14 mouse cellular contexts compared by ENCODE assay signal in genomic region chr7:36449181-36449915, GRCm38 (mm10).
DNase-seq lines count a peak whose midpoint lies in the region.
"Had no signal": no experiment of that assay in that cellular context is flagged by ENCODE, and none has a peak within 500 bp of the region (broad histone marks: within the 10 kb centered on the region; RNA-seq: fewer than 3 reads in every experiment).

No protein-coding gene starts in this region.

- no peak overlapping the region for H3K4me3 ChIP-seq in heart, embryonic 10.5 days
- H3K4me3 ChIP-seq: heart, adult 2 months; hindbrain, embryonic 13.5 days; liver, embryonic 13.5 days had no signal

- H3K27me3 ChIP-seq in heart, embryonic 10.5 days (ENCODE audit: insufficient read depth, poor library complexity, severe bottlenecking), result no peaks in the 10 kb centered on the region
- H3K27me3 ChIP-seq: hindbrain, embryonic 13.5 days; liver, embryonic 13.5 days had no signal

- no peaks in the 10 kb centered on the region for H3K9me3 ChIP-seq in heart, embryonic 10.5 days
- H3K9me3 ChIP-seq: hindbrain, embryonic 13.5 days; liver, embryonic 13.5 days had no signal

- DNase-seq in adrenal gland, postnatal 14 days, result peak; percentile 14
- no peak for DNase-seq in adrenal gland, adult 18-20 months (ENCODE audit: low spot score in 2 of 2)
- peak; percentile 81 for DNase-seq in Muller cell, postnatal 12 days (ENCODE audit: inconsistent ontology term)
- DNase-seq in layer of hippocampus, adult 8-10 months (ENCODE audit: low spot score in 2 of 2), result peak; percentile 22 to 61
- peak; percentile 31 to 89 for DNase-seq in left cerebral cortex, postnatal 25 days (ENCODE audit: low spot score in 2 of 2)
- DNase-seq in urinary bladder, adult 18-20 months (ENCODE audit: low spot score in 2 of 2), result no peak
- DNase-seq in heart, embryonic 10.5 days (ENCODE audit: low spot score), result no peak
- no peak for DNase-seq in testis, postnatal 10 days (ENCODE audit: low spot score)
- DNase-seq: embryo, embryonic 11 days; heart, adult 2 months; kidney, postnatal 14 days; liver, embryonic 13.5 days had no signal

- no peaks in the 10 kb centered on the region for H3K36me3 ChIP-seq in heart, embryonic 10.5 days
- H3K36me3 ChIP-seq: hindbrain, embryonic 13.5 days; liver, embryonic 13.5 days had no signal

- no peaks in the 10 kb centered on the region for H3K4me1 ChIP-seq in heart, embryonic 10.5 days
- H3K4me1 ChIP-seq: liver, embryonic 13.5 days had no signal

- intact Hi-C loops in left cerebral cortex, postnatal 25 days (cut with DNase I), result no loop called here

- 68% methylated on average over 6 of the region's 6 CpGs for WGBS in heart, embryonic 10.5 days

- no peak overlapping the region for H3K27ac ChIP-seq in heart, embryonic 10.5 days
- H3K27ac ChIP-seq: heart, adult 2 months; hindbrain, embryonic 13.5 days; liver, embryonic 13.5 days; stomach, postnatal 0 days had no signal

Comparison
In these comparisons a context has a peak if more than half of its experiments do, and no peak if none do; other contexts are left out.
1. DNase-seq: peak in adrenal gland, postnatal 14 days (single experiment), Muller cell, postnatal 12 days (single experiment), layer of hippocampus, adult 8-10 months (2 of 2) and left cerebral cortex, postnatal 25 days (2 of 2); none in adrenal gland, adult 18-20 months (0 of 2), urinary bladder, adult 18-20 months (0 of 2), heart, embryonic 10.5 days (single experiment) and testis, postnatal 10 days (single experiment).